Mouse (Mus musculus): ENCODE measurements around the gene Hpcal1. TPM values are rescaled to one million over a fixed set of nuclear protein-coding genes. Genes with fewer than 3 reads are reported as not detected.
A peak's percentile ranks its signal among the peaks of the same experiment; 100 is the strongest.

Hpcal1 gene
- polyA plus RNA-seq, 1 experiment from 2014 or later = 25.4 TPM

DNA sequence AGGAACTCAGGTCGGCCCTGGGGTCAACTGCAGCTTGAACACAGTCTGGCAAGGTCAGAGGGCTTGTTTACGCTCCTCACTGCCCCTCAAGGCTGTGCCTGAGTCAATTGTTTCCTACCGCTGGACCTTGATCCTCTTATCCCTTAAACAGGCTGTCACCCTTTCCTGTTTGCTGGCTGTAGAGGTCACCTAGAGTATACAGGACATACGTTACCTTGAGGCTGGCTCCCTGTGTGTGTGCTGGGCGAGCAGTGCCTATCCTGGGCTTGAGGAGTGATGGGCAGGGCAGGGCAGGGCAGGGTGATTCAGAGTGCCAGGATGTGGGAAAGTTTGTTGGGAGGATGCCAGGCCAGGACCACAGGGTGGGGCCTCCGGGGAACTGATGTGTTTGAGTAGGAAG, 47.8 kb downstream of the Hpcal1 start:
- Histone ChIP-seq H3K4me1 (peaks cover 63% of the 10 kb centered on the region), H3K36me3 (no peaks in the 10 kb centered on the region), H3K4me3 (no peak overlapping the region), H3K9me3 (no peaks in the 10 kb centered on the region), H3K27me3 (ENCODE audit: insufficient read depth, poor library complexity, severe bottlenecking) (no peaks in the 10 kb centered on the region), H3K27ac (no peak overlapping the region)
- DNase-seq (ENCODE audit: low spot score) = no peak
- 42% methylated on average over 6 of the region's 6 CpGs for WGBS

DNA sequence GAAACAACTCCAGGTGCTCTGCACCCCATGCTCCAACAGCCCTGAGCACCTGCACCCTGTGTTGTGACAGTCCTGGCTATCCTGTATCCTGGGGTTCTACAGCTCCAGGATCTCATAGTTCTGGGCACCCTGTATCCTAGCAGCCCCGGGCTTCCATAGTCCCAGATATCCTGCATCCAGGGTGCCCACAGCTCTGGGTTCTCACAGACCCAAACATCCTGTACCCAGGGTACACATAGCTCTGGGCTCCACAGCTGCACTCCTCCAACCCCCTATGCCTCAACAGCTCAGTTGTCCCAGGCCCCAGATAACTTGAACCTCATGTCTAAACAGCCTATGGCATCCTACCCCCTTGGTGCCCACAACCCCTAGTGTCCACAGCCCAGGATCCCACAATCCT, 49.6 kb downstream of the Hpcal1 start:
- H3K4me1 ChIP-seq = peaks cover 46% of the 10 kb centered on the region
- no peak for DNase-seq (ENCODE audit: low spot score)
- WGBS = 90% methylated on average over 1 of the region's 1 CpGs
- no peaks in the 10 kb centered on the region for H3K9me3 ChIP-seq
- no peak overlapping the region for H3K4me3 ChIP-seq
- no peak overlapping the region for H3K27ac ChIP-seq
- no peaks in the 10 kb centered on the region for H3K36me3 ChIP-seq
- 0 out of 2 replicates have a peak, but pooled peaks cover 3% of the 10 kb centered on the region for H3K27me3 ChIP-seq (ENCODE audit: insufficient read depth, poor library complexity, severe bottlenecking)

DNA sequence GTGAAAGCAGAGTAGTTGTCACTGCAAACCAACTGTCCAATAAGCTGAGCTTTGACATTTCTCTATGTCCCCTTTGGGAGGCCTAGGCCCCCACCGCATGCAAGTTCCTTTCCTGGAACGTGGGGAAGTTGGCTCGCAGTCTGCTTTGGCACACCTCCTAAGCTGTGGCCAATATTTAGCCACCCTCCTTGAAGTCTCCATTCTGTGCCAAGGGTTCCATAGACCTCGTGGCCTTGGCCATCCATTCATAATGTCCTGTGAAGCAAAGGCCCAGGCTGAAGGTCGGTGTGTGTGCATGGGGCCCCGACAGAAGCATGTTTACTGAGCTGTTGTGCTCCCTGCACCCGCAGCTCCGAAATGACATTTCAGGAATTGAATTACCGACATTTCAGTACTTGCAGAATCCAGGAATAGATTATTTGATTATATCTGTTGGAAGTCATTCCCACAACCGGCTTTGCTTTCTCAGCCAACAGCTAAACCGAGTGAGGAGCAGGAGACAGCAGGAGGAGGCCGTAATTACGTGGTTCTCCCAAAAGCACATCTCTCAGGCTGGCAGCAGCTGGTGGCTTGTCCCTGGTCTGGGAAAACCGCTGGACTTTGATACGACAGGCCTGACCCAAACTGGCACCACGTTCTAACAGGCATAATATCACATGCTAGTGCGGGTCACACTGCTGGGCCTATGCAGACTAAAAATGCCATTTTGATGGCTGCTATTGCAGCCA, 51.1 kb downstream of the Hpcal1 start:
- H3K4me1 ChIP-seq = peaks cover 54% of the 10 kb centered on the region
- 0 out of 2 replicates have a peak, but pooled peaks cover 3% of the 10 kb centered on the region for H3K27me3 ChIP-seq (ENCODE audit: insufficient read depth, poor library complexity, severe bottlenecking)
- 83% methylated on average over 17 of the region's 17 CpGs for WGBS
- DNase-seq (ENCODE audit: low spot score) = no peak
- H3K4me3 ChIP-seq = no peak overlapping the region
- no peaks in the 10 kb centered on the region for H3K36me3 ChIP-seq
- H3K27ac ChIP-seq = no peak overlapping the region
- H3K9me3 ChIP-seq = no peaks in the 10 kb centered on the region

DNA sequence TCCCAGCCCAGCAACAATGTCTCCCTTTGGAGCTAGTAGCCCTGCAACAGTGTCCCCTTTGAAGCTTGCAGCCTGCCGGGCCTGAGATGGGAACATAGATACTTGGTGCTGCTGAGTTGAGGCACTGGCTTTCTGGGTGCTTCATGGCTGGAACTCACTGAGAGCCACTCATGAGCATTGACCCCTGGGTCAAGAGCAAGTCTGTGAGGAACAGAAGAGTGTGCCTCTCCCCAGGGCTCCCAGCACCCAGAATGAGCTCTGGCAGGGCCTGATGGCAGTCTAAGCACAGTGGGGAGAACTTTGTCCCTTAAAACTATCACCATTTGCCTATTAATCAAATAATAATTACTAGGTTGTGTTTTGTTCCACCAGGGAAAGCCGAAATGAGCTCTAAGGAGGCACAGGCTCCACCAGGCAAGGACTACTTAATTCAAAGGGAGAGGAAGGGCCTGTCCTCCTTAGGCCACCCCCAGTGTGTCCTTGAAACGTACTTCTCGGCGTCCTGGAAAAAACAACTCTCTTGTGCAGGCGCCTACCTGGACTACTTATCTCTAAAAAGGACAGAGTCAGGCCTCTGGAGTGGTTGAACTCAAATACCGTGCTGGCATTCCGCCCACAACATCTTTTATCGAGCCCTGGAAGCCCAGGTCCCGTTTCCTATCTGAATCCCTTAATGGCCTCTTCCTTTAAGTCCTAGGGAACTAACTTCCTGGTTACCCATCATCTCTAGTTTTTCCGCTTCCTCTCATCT, 52.1 kb downstream of the Hpcal1 start:
- Histone ChIP-seq H3K9me3 (no peaks in the 10 kb centered on the region), H3K4me3 (no peak overlapping the region), H3K36me3 (no peaks in the 10 kb centered on the region), H3K27me3 (ENCODE audit: insufficient read depth, poor library complexity, severe bottlenecking) (0 out of 2 replicates have a peak, but pooled peaks cover 3% of the 10 kb centered on the region), H3K27ac (peak overlapping the region; percentile 72), H3K4me1 (peaks cover 55% of the 10 kb centered on the region)
- DNase-seq (ENCODE audit: low spot score) = no peak
- WGBS = 38% methylated on average over 11 of the region's 11 CpGs

DNA sequence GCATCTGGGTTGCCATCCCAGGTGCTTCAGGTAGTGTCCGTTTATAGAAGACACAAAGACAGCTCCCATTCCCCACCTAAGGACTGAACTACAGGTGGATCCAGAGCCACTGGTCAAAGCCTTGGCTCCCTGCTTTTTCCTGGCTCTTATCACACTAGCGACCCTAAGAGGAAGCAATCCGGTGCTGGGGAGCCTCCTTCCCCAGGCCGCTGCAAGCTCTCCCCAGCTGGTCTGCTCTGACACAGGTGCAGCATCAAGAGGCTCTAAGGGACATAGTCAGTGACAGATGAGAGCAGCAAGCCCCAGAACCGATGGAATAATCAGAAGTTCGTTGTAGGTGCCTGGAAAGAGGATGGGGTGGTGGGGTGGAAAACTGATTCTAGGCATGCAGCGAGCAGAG, 54.8 kb downstream of the Hpcal1 start:
- 69% methylated on average over 7 of the region's 7 CpGs for WGBS
- H3K36me3 ChIP-seq = no peaks in the 10 kb centered on the region
- H3K4me3 ChIP-seq = no peak overlapping the region
- H3K27ac ChIP-seq = no peak overlapping the region
- H3K9me3 ChIP-seq = no peaks in the 10 kb centered on the region
- H3K4me1 ChIP-seq = peaks cover 60% of the 10 kb centered on the region
- H3K27me3 ChIP-seq (ENCODE audit: insufficient read depth, poor library complexity, severe bottlenecking) = 0 out of 2 replicates have a peak, but pooled peaks cover 3% of the 10 kb centered on the region
- DNase-seq (ENCODE audit: low spot score) = no peak

DNA sequence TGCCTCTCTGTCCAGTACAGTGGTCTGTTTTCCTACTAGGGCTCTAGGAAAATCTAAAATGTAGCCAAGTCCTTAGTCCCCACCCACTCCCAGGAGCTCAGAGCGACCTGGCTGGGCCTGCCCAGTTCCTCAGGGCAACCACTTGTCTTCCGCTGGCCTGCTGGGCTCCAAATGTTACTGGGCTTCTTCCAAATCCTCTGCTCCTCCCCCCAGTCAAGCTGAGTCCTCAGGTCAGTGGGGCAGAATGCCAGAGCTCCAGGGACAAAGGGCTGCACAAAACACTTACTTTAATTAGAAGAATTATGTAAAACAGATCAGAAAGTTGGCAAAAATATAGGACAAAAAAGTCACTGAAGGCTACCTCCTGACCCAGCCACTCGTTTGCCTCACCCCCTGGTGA, 56.1 kb downstream of the Hpcal1 start:
- H3K4me1 ChIP-seq = peaks cover 61% of the 10 kb centered on the region
- DNase-seq (ENCODE audit: low spot score) = no peak
- 0 out of 2 replicates have a peak overlapping the region, but pooled peaks have one; percentile 16 for H3K27ac ChIP-seq
- no peaks in the 10 kb centered on the region for H3K9me3 ChIP-seq
- 0 out of 2 replicates have a peak, but pooled peaks cover 3% of the 10 kb centered on the region for H3K27me3 ChIP-seq (ENCODE audit: insufficient read depth, poor library complexity, severe bottlenecking)
- H3K4me3 ChIP-seq = no peak overlapping the region
- 15% methylated on average over 3 of the region's 3 CpGs for WGBS
- H3K36me3 ChIP-seq = no peaks in the 10 kb centered on the region

DNA sequence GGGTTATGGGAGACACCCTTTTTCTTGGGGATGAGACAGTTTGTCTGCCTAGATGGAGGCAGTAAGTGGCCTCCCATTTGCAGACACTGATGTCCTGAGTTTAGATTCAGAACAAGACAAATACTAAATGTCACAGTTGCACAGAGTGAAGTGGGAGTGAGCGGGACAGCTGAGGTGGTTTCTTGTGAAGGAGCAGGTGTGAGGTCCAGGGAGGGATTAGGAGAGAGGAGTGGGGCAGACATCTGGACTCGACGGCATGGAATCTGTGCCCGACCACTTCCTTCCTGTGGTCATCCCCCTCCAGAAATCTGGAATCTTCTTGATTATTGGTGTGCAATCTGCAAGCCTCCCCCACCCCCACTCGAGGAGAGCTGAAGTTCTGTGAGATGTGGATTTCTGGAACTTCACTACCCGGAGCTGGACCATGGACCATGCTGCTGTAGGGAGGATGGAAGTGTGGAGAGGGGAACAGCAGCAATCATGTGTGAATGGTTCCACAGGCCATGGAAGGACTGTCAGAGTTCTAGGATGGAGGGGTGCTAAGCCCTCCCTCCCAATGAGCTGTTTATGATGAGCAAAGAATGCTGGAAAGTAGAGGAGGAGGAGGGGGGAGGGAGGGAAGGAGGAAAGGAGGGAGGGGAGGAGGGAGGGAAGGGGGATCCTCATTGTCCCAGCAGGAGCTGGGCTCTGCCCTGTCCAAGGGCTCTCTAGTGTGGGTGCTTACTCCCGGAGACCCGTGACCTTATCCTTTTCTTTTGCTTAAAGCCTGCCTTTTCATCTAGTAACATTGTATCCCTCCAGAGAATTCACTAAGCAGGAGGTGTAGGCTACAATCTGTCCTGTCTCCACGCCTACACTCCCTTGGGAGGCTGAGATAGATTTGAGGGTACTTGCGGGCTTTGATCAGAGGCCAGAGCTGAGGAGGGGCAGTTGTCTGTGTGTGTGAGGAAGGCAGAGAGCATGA, 56.8 kb downstream of the Hpcal1 start:
- Histone ChIP-seq H3K27me3 (ENCODE audit: insufficient read depth, poor library complexity, severe bottlenecking) (0 out of 2 replicates have a peak, but pooled peaks cover 3% of the 10 kb centered on the region), H3K9me3 (no peaks in the 10 kb centered on the region), H3K4me3 (no peak overlapping the region), H3K36me3 (no peaks in the 10 kb centered on the region), H3K27ac (0 out of 2 replicates have a peak overlapping the region, but pooled peaks have one; percentile 22), H3K4me1 (peaks cover 54% of the 10 kb centered on the region)
- DNase-seq (ENCODE audit: low spot score) = no peak
- 29% methylated on average over 10 of the region's 10 CpGs for WGBS

DNA sequence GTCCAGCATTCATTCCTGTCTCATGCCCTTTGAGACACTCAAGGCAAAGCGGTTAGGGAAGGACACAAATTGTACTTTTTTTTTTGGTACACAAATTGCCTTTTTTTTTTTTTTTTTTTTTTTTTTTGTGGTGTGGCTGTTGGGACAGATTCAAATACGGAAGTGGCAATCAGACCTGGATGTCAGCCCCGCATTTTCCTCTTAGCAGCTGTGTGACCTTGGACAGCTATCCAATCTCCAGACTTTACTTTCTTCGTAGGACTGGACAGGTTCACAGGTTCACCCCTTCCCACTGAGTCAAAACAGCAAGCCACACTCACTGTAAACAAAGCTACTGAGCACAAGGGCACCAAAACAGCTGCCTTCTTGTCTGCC, 57.5 kb downstream of the Hpcal1 start:
- Histone ChIP-seq H3K36me3 (no peaks in the 10 kb centered on the region), H3K4me1 (peaks cover 53% of the 10 kb centered on the region), H3K27ac (no peak overlapping the region), H3K4me3 (no peak overlapping the region), H3K27me3 (ENCODE audit: insufficient read depth, poor library complexity, severe bottlenecking) (0 out of 2 replicates have a peak, but pooled peaks cover 3% of the 10 kb centered on the region), H3K9me3 (no peaks in the 10 kb centered on the region)
- WGBS = 27% methylated on average over 4 of the region's 4 CpGs
- no peak for DNase-seq (ENCODE audit: low spot score)

DNA sequence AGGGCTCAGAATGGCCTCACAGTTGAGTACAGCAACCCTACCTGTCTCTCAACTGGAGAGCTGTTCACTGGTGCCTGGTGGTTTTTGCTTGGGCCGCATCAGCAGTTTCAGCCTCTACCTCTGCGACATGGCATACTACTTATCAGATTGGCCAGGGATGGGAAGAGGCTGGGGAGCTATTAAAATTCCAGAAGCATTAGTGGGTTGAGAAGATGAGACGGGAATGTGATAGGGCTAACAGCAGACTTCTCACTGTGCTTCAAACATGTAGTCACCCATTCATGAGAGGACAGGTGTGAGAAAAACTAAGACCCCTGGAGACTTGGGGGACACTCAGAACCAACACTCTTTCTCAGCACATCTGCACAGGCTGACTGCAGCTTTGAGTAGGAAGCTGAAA, 59.1 kb downstream of the Hpcal1 start:
- DNase-seq (ENCODE audit: low spot score) = no peak
- H3K4me1 ChIP-seq = peaks cover 63% of the 10 kb centered on the region
- H3K9me3 ChIP-seq = no peaks in the 10 kb centered on the region
- H3K27ac ChIP-seq = no peak overlapping the region
- no peak overlapping the region for H3K4me3 ChIP-seq
- WGBS = 34% methylated on average over 3 of the region's 3 CpGs
- H3K27me3 ChIP-seq (ENCODE audit: insufficient read depth, poor library complexity, severe bottlenecking) = no peaks in the 10 kb centered on the region
- no peaks in the 10 kb centered on the region for H3K36me3 ChIP-seq

DNA sequence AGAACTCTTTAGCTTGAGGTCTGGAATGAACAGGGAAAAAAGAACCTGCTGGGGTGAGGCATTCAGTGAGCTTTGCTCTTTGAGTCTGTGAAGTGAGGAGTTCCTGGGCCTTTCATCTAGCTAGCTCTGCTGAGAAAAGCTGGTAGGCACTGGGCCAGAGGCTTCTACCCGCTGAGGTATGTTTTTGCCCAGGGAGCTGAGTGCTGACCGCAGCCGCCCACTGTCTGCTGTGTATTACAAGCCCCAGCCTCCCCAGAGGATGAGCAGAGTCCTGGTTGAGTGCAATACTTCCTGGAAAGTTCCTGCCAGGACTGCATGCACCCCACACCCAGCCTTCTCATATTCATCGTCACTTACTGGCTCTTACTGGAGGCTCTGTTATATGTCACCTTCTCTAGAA, 59.8 kb downstream of the Hpcal1 start:
- peaks cover 61% of the 10 kb centered on the region for H3K4me1 ChIP-seq

DNA sequence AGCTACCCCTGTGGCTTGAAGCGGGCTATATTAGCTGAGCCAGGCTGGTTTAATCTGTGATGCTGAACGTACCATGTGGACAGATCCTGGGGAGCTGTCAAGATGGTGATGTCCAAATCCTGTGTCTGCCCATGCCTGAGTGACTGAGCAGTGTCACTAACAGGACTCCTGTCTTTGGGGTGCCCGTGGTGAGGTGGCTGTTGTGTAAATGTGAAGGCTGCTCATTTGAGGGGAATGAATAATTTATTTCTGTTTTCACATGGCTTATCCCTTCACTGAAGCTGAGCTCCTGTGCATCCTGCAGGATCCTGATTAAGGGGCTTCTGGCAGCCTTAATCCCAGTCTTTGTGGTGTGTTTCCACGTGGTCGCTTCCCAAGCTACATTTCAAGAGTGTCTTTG, 62.2 kb downstream of the Hpcal1 start:
- WGBS = 54% methylated on average over 5 of the region's 5 CpGs
- no peak for DNase-seq (ENCODE audit: low spot score)
- Histone ChIP-seq H3K36me3 (no peaks in the 10 kb centered on the region), H3K27ac (no peak overlapping the region), H3K4me1 (peaks cover 40% of the 10 kb centered on the region), H3K9me3 (no peaks in the 10 kb centered on the region), H3K27me3 (ENCODE audit: insufficient read depth, poor library complexity, severe bottlenecking) (no peaks in the 10 kb centered on the region), H3K4me3 (no peak overlapping the region)

More for the DNA sequence above, 59.8 kb downstream of the Hpcal1 start:
- H3K27ac ChIP-seq = no peak overlapping the region
- no peak overlapping the region for H3K4me3 ChIP-seq
- H3K9me3 ChIP-seq = no peaks in the 10 kb centered on the region
- no peak for DNase-seq (ENCODE audit: low spot score)
- H3K36me3 ChIP-seq = no peaks in the 10 kb centered on the region
- 50% methylated on average over 4 of the region's 4 CpGs for WGBS
- no peaks in the 10 kb centered on the region for H3K27me3 ChIP-seq (ENCODE audit: insufficient read depth, poor library complexity, severe bottlenecking)

DNA sequence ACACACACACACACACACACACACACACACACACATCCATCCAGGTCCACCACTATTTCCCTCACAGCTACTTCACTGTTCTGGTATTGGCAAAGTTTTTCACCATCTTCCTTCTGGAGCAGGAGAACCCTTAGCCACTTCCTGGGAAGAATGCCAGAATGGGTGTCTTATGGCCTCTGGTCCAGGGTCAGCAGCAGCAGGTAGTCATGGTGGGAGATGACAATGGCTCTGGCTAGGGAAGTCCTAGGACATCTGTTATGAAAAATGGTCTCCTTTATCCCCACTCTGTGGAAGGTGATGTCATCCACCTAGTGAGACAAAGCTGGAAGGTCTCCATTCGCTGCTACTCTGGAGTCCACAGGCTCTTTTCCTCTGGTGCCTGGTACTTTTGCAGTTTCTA, 64.1 kb downstream of the Hpcal1 start:
- H3K27me3 ChIP-seq (ENCODE audit: insufficient read depth, poor library complexity, severe bottlenecking) = no peaks in the 10 kb centered on the region
- DNase-seq (ENCODE audit: low spot score) = no peak
- H3K27ac ChIP-seq = no peak overlapping the region
- no peak overlapping the region for H3K4me3 ChIP-seq
- peaks cover 29% of the 10 kb centered on the region for H3K4me1 ChIP-seq
- no peaks in the 10 kb centered on the region for H3K36me3 ChIP-seq
- H3K9me3 ChIP-seq = no peaks in the 10 kb centered on the region
- WGBS = 65% methylated on average over 1 of the region's 1 CpGs
